Mouse (Mus musculus) lung, postnatal 0 days (tissue): ENCODE results near the gene C1s2.

Experiments used
- CTCF ChIP-seq: IDR thresholded peaks from 2 replicates; pipeline ENCODE4 v1.5.1; 2016; ENCODE audit warnings: antibody characterized with exemption, mild to moderate bottlenecking
- EP300 ChIP-seq: IDR thresholded peaks from 2 replicates; pipeline ENCODE4 v1.6.1; 2016; ENCODE audit warnings: antibody characterized with exemption, mild to moderate bottlenecking, control low read depth

DNA sequence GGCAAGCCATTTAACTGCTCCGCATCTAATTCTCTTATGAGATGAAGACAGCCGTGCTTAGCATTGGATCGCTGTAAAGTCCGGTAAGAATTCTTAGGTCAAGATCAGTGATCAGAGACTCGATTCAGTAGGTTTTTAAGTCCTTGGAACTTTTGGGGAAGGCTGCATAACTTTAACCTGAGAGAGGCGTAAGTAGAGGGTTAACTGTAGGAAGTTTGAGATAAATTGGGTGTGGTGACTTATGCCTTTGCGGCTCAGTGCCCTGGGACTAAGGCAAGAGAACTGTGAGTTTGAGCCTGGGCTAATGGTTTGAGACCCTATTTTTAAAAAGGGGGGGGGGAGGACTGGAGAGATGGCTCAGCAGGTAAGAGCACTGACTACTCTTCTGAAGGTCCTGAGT, 28.4 kb upstream of the C1s2 start:
- TF ChIP-seq CTCF (no peak), EP300 (no peak)
